Mouse (Mus musculus): ENCODE measurements at regions not wholly inside any gene's neighbourhood (a gene's known extent, or its start where the extent isn't known, plus 50 kb on each side); places are given as distances from the start of the nearest gene placed in this dataset. TPM values are rescaled to one million over a fixed set of nuclear protein-coding genes. Genes with fewer than 3 reads are reported as not detected.

Small RNA genes lying in the stretch of these regions (microRNA-seq; reads per million reads assigned to microRNA genes)
- gene Gm44303 = not detected

Measured in midbrain, embryonic 16.5 days (tissue).